Mouse (Mus musculus) hematopoietic stem cell, adult 5-6 weeks (primary cell): ENCODE results near the gene Sec14l2. TPM values are rescaled to one million over a fixed set of nuclear protein-coding genes. Genes with fewer than 3 reads are reported as not detected.
"Not testable (repeated sequence)": the region's sequence is repeated elsewhere in the genome, so short reads cannot be mapped to it uniquely, and the experiment has no call there.

Source experiments
- ATAC-seq, 2 experiments: fragments of 125-278 bp in 1 of 2; replicated peaks in 1 of 2; 2 replicates each; pipeline ENCODE4 v1.8.0; 2016 to 2017; ENCODE audit warnings: inconsistent platforms in 2 of 2, mild to moderate bottlenecking in 2 of 2, moderate number of reproducible peaks in 2 of 2, low read depth in 1 of 2, moderate TSS enrichment in 1 of 2; ENCODE audit not compliant: low FRiP score in 2 of 2, poor library complexity in 2 of 2, severe bottlenecking in 2 of 2, insufficient read depth in 1 of 2, low TSS enrichment in 1 of 2
- total RNA-seq: library from RNA; stranded (forward); fragments of 172-1452, 232-1000 nt; gene quantifications from 2 replicates; pipeline ENCODE4 v1.2.3, GENCODE M21; 2017

Gene Sec14l2
- total RNA-seq, 1 experiment from 2014 or later, result 5.9 TPM

DNA sequence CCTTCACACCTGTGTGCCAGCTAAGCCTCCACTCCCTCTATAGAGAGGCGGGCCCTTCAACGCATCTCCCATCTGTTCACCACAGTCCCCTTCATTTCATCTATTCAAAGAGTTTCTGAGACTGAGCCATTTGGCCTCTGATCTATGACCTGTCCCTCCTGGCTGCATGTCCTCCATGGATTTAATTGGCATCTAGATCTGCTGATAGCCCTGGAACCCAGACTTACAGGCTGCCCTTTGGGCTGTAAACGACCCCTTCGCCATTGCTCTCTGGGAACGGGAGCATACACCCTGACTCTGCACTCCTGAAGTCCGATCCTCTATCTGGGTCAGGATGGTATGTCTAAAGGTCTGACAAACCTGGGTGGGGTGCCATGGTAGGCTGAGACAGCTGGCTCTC lies 10.4 kb downstream of the Sec14l2 start:
- no peak for ATAC-seq

DNA sequence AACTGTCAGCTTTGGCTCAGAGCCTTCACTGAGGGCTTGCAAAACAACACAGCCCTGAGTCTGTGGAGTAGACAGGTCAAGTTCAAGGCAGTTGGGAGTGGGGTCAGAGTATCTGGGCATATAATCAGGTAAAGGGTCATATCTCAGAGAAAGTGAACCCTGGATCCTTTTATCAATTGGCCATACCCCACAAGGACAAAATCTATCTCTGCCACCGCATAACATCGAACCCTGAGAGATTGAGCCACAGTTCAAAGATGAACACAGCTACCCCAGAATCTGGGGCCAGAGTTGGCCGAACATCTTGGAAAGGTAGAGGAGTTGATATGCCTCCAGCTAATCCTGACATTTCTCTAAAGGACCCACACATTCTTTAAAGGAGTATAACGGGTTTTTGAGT lies 11.2 kb downstream of the Sec14l2 start:
- no peak for ATAC-seq

DNA sequence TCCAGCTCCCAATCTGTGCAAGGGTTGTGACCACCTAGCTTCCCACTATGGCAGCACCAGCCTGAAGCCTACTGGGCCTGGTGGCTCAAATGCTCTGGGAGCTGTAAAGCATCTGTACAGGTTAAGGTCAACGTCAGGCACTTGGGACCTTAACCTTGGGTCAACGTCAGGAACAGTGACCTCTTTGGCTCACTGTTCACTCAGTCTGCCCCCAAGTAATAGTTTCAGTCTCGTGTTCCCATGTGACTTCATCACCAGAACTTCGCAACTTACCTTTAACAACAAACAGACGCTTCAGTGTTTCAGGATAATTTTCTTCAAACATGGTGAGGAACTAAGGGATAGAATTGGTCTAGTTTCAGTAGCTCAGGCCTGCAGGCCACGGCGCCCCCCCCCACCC lies 14.5 kb downstream of the Sec14l2 start:
- no peak for ATAC-seq

DNA sequence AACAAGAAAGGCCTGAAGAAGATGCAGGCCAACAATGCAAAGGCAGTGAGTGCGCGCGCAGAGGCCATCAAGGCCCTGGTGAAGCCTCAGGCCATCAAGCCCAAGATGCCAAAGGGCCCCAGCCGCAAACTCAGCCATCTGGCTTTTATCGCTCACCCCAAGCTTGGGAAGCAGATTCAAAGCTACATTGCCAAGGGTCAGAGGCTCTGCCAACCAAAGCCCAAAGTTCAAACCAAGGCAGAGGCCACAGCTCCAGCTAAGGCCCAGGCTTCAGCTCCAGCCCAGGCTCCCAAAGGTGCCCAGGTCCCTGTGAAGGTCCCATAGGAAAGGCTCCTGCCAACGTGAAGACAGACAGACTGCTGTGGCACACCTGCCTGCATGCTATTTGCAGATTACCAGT lies 15.3 kb downstream of the Sec14l2 start:
- ATAC-seq, result not testable (repeated sequence)

DNA sequence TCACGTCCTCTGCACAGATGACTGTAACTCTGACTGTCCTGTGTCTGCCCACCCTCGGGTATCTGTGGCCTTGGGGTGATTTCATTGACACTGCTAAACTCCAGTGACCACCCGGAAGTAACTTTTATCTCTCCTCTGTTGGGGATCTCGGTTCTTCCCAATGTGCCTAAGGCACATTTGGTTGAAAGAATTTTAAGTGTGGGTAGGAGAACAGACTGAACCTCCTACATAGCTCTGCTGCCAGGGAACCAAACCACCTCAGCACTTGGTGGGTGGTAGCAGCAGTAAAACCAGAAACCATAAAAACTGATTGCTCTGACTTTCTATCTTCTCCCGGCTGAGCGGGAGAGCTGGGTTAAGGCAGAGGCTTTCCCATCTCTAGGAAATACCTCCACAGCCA lies 17.8 kb downstream of the Sec14l2 start:
- no peak for ATAC-seq

DNA sequence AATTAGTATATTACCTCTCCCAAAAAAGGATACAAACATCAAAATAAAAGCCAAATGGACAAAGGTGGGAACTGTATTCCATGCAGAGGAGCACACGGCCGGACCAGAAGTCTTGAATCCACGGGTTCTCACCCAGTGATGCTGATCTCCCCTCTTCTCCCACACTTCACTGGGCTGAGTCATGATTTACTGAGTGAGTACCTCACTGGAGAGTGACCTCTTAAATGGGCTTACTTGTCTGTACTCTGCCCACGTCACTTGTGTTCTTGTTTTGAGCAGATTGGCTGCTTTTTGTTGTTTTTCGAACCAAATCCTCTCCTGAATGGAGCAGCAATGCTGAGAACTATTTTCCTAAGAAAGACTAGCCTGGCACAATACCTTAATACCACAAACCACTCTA lies 18.2 kb downstream of the Sec14l2 start:
- no peak for ATAC-seq

DNA sequence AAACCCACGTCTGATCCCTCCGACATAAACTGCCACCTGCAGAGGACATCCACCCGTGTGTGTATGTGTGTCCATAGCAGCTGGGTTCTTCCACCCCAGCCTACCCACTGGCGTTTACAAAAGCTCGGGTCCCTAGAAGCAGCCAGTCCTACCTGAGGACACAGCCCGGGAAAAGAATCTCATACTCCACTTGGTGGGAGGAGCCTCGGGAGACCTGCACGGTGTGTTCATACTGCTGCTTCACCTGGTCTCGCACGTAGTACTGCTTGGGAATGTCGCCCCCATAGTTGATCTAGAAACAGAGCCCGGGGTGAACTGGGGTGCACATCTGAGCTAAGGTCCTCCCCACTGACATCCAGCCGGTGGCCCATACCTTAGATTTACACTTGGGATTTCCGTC lies 19.7 kb downstream of the Sec14l2 start:
- ATAC-seq, result no peak

DNA sequence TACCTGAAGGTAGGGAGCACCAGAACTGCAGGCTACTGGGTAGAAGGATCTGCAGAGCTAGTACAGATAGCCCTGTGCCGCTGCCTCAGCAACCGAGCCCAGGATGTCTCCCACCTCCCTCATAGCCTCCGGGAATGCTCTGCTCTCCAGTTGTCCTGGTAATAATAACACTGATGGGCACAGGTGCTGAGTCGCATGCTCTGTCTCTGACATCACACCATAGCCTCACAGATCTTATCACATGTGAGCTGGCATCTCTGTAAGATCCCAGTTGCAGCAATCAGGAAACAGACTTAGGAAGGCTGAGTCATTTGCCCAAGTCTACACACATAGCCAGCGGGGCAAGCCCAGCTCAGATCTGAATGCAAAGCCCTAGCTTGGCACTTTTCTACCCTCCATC lies 21.4 kb downstream of the Sec14l2 start:
- 0 out of 4 replicates have a peak, but pooled peaks of 1 of the 2 experiments have one; percentile 7 for ATAC-seq

DNA sequence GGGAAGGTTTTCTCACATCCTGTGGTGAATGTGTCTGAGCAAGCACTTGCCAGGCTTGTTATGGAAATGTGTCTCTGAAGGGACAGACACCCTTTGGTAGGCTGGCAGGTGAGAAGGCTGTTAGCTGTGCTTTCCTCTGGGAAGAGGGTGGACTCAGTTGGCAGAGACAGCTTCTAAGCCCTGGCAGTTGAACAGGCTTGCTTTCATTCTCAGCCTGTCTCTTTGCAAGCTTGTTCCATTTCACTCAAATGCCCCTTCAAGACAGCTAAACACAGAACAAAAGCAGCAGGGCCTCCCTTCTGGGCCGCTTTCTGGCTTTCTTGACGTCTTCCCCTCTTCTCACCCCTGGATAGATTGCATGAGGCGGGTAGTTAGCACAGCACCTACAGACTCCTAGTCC lies 23.8 kb downstream of the Sec14l2 start:
- no peak for ATAC-seq

DNA sequence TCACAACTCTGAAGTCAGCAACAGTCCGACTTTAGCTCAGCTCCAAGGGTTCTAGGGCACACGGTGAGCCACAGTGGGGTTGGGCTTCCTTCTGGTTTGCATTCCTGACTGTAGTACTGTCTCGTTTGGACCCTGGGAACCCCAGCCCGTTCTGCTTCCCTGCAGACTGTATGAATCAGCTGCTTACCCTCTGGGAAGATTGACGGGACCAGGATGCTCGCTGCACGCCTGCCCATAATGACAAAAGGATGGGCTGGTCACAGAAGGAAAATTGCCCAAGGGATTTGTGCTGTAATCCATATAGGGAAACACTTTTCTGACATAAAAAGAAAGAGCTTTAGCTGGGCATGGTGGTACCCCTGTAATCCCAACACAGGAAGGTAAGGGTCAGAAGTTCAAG lies 24.4 kb downstream of the Sec14l2 start:
- ATAC-seq, result no peak

DNA sequence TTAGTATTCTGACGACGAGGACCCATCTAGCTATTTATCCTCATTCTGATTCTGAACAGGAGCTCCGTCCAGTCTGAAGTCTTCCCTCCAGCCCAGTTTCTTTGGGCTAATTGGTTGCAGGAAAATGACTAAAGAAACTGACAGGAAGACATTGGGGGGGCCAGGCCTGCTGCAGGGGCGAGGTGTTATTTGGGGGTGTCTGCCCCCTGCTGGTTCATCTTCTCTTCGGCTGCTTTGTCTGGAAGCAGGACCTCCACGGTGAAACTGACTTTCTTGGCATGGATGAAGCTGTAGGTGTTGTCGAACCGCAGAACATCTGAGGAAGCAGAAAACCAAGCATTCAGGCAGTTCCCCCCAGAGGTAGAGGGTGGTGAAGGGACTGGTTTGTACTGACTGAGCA lies 25.1 kb downstream of the Sec14l2 start:
- no peak for ATAC-seq

DNA sequence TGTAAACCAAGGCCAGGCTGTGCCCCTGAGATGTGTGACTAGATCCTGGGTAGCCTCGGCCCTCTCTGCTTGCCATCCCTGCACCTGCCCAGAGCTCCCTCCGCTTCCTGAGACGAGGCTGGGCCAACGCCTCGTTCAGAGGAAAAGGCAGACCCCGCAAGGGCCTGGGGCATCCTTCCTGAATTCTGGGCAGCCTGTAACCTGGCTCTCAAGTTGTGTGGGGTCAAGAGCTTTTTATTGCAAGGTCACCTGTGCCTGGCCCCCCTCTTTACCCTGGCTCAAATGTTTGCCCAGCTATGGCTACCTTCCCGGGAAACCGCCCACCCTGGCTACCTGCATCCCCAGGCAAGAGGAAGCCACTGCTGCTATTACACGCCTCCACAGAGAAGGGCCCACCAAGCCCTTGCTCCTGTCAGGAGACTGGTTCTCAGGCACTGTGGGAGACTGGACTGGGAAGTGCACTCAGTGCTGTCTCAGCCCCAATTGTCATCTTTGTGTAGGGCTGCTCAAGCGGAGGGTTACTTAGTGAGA lies 26.1 kb downstream of the Sec14l2 start:
- no peak for ATAC-seq

DNA sequence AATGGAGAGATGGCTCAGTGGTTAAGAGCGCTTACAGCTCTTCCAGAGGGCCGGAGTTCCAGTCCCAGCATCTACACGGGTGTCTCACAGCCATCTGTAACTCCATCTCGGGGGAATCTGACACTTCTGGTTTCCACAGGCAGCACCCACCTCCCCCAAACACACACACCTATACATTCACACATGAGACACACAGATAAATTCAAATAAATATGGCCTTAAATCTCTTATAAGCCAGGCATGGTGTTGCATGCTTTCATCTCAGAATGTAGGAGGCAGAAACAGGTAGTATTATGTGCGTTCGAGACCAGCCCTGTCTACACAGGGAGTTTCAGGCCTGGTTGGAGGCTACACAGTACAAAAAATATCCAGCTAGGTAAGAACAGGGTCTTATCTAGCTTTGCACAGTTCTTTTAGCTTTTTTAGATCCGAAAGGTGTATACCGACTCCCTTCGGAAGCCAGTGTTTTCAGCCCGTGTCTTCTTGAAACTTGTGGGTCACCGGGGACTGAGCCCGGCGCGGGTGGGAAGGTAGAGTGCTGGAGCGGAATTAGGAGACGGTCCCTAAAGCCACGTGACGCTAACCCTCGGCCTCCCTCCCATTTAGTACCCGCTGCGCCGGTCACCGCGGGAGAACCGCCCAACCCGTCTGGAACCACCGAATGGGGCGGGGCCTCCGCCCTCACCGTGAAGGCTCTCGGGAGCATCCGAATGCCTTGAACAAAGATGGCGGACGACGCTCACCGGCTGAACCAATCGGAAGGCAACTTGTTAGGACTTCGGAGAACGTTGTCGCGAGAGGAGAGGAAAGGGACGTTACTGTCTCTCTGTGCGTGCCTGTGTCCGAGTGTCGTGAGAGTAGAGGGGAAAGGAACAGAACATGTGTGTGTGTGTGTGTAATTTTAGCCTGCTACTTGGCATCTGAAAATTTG lies 26.9 kb downstream of the Sec14l2 start:
- peak; percentile 82 to 96 for ATAC-seq

DNA sequence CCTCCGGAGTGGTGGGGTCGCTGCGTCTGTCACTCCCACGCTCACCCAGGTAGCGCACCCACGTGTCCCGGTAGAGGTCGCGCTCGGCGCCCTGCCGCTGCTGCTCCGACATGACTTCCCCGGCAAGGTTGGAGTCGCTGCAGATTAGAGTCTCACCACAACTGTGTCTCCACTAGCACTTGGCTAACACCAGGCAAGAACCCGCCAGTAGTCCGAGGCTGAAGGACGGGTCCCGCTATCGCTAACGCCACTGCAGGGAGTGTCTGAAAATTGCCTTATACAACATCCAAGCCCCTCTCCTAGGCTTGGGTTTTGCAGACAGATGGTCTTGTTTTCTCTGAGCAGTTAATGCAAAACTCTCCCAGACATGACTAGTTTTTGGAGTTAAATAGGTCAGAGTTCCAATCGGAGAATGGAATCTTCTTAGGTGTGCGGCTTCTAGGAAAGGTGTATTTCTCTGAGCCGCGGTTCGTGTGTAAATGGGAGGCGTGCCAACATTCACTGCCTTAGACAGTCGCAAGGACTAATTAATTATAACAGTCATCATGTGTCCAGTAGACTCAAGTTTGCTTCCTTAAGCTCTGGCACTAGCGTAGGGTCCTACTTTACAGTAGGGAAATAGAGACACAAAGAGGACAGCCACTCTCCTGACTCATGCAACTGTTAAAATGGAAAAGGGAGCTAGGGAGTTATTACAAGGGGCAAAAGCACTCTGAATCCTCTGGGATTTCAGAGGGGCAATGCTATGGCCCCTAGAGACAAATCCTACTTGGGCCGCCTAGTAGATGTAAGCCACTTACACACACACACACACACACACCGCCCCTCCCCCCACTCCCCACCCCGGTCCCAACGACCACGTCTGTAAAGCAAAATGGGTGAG lies 27.8 kb downstream of the Sec14l2 start, which contains the start of gene Mtfp1:
TSS of gene Mtfp1 (minus strand) at position 275 of the 883 bp plus-strand sequence.
- peak in 1 of 2 experiments; percentile 14; a peak in 1 of 4 replicates for ATAC-seq

DNA sequence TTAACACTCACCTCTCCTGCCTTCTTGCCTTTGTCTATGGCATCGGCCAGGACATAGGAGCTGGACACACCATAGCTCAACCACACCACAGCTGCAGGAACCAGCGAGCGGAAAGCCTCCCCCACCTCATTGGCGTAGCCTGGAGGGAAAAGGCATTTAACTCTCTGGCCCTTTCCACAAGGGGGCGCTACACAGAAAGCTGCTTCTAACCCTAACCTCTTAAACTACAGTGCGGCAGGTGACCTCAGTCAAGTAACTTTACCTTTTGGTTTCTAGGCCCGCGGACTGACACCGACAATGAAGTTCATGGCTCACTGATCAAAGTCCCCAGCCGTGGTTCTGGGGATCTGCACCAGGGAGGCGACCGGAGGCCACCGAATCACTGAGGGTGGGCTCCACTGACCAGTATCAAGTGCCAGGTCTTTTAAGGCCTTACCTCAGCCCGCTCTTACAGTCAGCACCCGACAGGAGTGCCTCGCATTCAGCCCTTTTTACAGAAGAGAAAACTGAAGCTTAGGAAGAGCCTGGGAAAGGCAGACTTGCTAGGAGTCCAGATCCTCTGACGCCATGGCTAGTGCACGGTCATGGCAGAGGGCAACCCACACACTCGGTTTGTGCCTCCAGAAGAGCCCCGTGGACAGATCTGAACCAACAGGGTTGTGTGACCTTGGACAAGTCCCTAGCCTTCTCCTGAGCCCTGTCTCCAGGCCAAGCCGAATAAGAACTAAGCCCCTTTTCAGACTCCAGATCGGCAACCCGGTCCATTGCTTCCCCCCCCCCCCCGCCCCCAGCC lies 28.6 kb downstream of the Sec14l2 start:
- peak in 1 of 2 experiments; percentile 40; a peak in 2 of 4 replicates for ATAC-seq

DNA sequence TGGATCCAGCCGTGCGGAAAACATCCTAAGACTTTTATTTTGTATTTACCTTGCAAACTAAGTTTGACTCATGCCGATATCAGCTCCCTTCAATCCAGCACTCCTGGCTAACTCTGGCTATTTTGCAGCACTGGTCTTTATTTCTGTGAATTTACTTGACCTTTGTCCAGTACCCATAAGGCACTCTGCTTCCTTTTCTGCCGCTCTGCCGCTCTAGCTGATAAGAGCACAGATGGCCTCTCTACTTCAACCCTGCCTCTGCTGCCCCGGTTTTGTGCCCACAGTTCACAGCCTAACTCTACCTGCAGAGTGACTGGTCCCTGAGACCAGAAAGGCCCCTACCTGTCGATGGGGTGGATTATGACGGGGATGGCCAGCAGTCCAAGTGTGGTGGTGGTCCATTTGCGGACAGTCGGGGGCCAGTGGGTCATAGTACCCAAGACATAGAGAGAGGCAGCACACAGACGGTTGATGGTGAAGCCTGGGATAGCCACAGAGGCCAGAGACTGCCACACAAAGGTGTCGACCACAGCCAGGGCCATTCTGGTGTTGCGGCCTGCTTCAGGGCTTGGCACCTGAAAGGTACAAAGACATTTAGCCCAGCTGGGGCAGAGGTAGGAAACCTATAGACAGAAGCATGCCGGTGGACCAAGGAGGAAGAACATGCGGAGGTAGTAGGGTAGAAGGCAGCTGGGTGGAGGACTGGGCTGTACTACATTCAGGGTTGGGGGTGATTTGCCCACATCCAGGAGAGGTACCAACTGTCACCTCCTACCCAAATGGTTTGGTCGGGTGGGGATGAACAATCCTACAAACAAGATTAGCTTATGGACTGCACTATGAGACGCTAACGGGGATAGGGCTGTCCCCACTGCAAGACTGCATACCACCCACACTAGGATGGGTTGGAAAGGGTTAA lies 29.5 kb downstream of the Sec14l2 start:
- ATAC-seq, result no peak
